Mouse (Mus musculus) heart, embryonic 14.5 days (tissue): Measurements from ENCODE around the gene Pmf1. TPM values are rescaled to one million over a fixed set of nuclear protein-coding genes. Genes with fewer than 3 reads are reported as not detected.

ENCODE experiments used
- ATAC-seq: fragments of 200-750 bp; cut with Nextera tagmentation; 2 replicates; pipeline ENCODE4 v1.8.0; 2017; ENCODE audit warnings: low read depth, moderate TSS enrichment; ENCODE audit not compliant: insufficient number of reproducible peaks, insufficient read depth, low FRiP score
- H3K27ac ChIP-seq, 2 experiments: fragments of 200-500 bp in 1 of 2; fragments of 300-500 bp in 1 of 2; sonication (generic) in 1 of 2; replicated peaks in 1 of 2; 2 replicates each; pipeline ENCODE4 v1.5.1; 2012 to 2014; ENCODE audit warnings: low read depth in 2 of 2, low read length in 2 of 2, control low read depth in 1 of 2, mild to moderate bottlenecking in 1 of 2, mixed read lengths in 1 of 2; ENCODE audit not compliant: control insufficient read depth in 1 of 2, insufficient read depth in 1 of 2
- H3K27me3 ChIP-seq: fragments of 300-500 bp; sonication (generic); 2 replicates; pipeline ENCODE4 v1.6.1; 2014; ENCODE audit warnings: mild to moderate bottlenecking, low read length, control low read depth; ENCODE audit not compliant: control insufficient read depth, insufficient read depth
- H3K36me3 ChIP-seq: fragments of 300-500 bp; sonication (generic); 2 replicates; pipeline ENCODE4 v1.6.1; 2014; ENCODE audit warnings: mild to moderate bottlenecking, control low read depth, low read length, mixed read lengths; ENCODE audit not compliant: control insufficient read depth, insufficient read depth
- H3K4me1 ChIP-seq, 2 experiments: fragments of 200-500 bp in 1 of 2; fragments of 300-500 bp in 1 of 2; sonication (generic) in 1 of 2; 2 replicates each; pipeline ENCODE4 v1.6.1; 2012 to 2014; ENCODE audit warnings: low read length in 2 of 2, control low read depth in 1 of 2, mixed read lengths in 1 of 2; ENCODE audit not compliant: control insufficient read depth in 2 of 2, insufficient read depth in 2 of 2
- H3K4me2 ChIP-seq: fragments of 300-500 bp; sonication (generic); 2 replicates; pipeline ENCODE4 v1.6.1; 2014; ENCODE audit warnings: mild to moderate bottlenecking, low read length
- H3K4me3 ChIP-seq, 2 experiments: fragments of 200-500 bp in 1 of 2; fragments of 300-500 bp in 1 of 2; sonication (generic) in 1 of 2; 2 replicates each; pipeline ENCODE4 v1.5.1; 2012 to 2014; ENCODE audit warnings: low read length in 2 of 2, mild to moderate bottlenecking in 2 of 2, control low read depth in 1 of 2, low read depth in 1 of 2, moderate library complexity in 1 of 2; ENCODE audit not compliant: control insufficient read depth in 1 of 2, insufficient read depth in 1 of 2
- H3K9ac ChIP-seq: fragments of 300-500 bp; sonication (generic); 2 replicates; pipeline ENCODE4 v1.6.1; 2014; ENCODE audit warnings: mild to moderate bottlenecking, low read length
- H3K9me3 ChIP-seq: fragments of 300-500 bp; sonication (generic); 2 replicates; pipeline ENCODE4 v1.6.1; 2016; ENCODE audit warnings: low read length, control low read depth; ENCODE audit not compliant: control insufficient read depth
- WGBS: fragments of 180-500 bp; shearing (Covaris S2); extraction: QIAGEN DNeasy Blood & Tissue Kit; methylation state at CpG from one replicate; pipeline ENCODE4 v1.1.7; 2014; 5-methylcytosine and 5-hydroxymethylcytosine counted together
- polyA plus RNA-seq: library from polyadenylated mRNA; unstranded; fragments of >200 nt; fragmentation: Nextera tagmentation; extraction: Ambion mirVana; gene quantifications from 2 replicates; pipeline ENCODE4 v1.2.1, GENCODE M21; 2014

Pmf1 gene
- polyA plus RNA-seq, 1 experiment from 2014 or later: 95.5 TPM

DNA sequence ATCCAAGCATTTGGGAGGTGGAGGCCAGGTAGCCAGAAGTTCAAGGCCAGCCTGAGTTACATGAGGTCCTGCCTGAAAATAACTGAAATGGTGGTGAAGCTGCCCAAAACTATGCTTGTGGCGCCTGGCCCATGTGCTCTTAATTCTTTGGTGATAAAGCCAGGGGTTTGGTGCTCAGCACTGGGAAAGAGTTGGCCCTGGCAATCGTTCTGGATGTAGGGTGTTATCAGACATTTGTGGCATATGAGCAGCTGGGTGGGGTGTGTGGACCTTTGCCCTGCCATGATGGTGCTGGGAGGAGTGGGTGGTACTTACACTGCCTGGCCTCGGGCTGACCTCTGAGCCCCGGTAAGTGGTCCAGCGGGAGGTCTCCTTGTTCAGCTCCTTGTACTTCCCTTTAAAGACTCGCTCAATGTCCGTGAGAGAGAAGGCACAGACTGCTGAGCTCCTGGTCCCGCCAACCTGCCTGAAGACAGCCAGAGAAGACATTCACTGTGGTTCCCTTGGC is 37.6 kb upstream of the Pmf1 start:
- 50% methylated on average over 8 of the region's 8 CpGs for WGBS
- peaks cover 19% of the 10 kb centered on the region for H3K27me3 ChIP-seq
- no peaks in the 10 kb centered on the region for H3K36me3 ChIP-seq
- H3K27ac ChIP-seq: no peak overlapping the region
- H3K4me3 ChIP-seq: no peak overlapping the region
- H3K9me3 ChIP-seq: no peaks in the 10 kb centered on the region
- ATAC-seq: no peak
- no peak overlapping the region for H3K4me2 ChIP-seq
- peaks cover 2 to 8% of the 10 kb centered on the region in 2 experiments; a peak in 2 of 4 replicates for H3K4me1 ChIP-seq
- no peak overlapping the region for H3K9ac ChIP-seq

DNA sequence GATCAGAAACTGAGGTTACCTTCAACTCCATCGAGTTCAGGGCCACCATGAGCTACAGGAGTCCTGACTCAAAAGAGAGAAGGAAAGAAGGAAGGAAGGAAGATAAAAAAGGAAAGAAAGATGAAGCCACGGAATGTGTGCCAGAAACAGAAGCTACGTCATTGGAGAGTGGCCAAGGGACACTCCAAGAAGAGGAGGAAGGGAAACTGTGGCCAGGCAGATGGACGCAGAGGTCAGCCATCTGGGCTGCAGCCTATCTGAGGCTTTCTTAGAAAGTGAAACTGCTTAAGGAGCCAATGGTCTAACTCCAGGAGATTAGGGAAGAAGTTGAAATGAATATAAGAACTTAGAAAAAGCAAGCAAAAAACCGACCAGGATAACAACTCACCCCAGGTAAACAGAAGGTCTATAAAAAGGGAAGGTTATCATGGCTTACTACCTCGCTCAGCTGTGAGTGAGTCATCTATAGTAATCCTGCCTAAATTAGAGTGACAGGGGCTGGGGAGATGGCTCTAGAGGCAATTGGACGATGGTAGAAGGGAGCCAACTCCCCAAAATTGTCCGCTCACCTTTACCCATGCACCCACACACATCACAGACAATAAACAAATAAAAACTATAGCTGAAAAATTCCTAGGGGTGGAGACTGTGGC is 36.5 kb upstream of the Pmf1 start:
- Histone ChIP-seq H3K4me3 (no peak overlapping the region), H3K4me2 (no peak overlapping the region), H3K36me3 (no peaks in the 10 kb centered on the region), H3K9me3 (no peaks in the 10 kb centered on the region), H3K27ac (no peak overlapping the region), H3K4me1 (peaks cover 2 to 8% of the 10 kb centered on the region in 2 experiments; a peak in 2 of 4 replicates), H3K27me3 (peaks cover 19% of the 10 kb centered on the region), H3K9ac (no peak overlapping the region)
- 51% methylated on average over 8 of the region's 8 CpGs for WGBS
- ATAC-seq: no peak

DNA sequence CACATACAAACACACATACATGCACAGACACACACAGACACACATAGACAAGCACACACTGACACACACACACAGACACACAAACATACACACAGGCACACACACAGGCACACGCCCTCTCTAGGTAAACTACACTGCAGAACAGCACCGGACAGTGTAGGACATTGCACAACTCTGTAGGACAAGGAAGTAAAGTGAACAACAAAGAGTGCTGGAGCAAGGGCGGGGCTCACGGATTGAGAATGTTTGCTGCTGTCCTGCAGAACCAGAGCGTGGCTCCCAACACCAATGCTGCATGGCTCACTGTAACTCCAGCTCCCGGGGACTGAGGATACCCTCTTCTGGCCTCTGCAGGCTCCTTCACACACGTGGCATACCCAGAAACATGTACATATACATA is 32.8 kb upstream of the Pmf1 start:
- ATAC-seq: no peak
- Histone ChIP-seq H3K9ac (no peak overlapping the region), H3K4me2 (no peak overlapping the region), H3K36me3 (no peaks in the 10 kb centered on the region), H3K27me3 (no peaks in the 10 kb centered on the region), H3K9me3 (no peaks in the 10 kb centered on the region), H3K4me3 (no peak overlapping the region), H3K4me1 (peaks cover 12 to 20% of the 10 kb centered on the region in 2 experiments), H3K27ac (no peak overlapping the region)
- WGBS: 66% methylated on average over 7 of the region's 7 CpGs

DNA sequence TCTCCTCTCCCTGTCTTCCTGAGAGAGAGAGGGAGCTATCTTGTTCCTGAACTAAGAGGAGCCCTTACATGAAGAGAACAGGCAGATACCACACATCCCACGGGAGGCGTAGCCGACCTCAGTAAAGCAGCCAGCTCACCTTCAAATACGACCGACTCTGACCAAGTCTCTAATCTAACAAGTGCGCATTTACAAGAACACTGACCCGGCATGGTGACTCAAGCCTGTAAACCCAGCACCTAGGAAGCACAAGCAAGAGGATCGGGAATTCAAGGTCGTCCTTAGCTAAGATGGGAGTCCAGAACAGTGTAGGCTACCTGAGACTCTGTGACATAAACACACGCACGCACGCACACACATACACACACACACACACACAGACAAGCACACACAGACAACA is 32.4 kb upstream of the Pmf1 start:
- Histone ChIP-seq H3K36me3 (no peaks in the 10 kb centered on the region), H3K4me2 (no peak overlapping the region), H3K27me3 (no peaks in the 10 kb centered on the region), H3K4me3 (no peak overlapping the region), H3K9ac (no peak overlapping the region), H3K27ac (no peak overlapping the region), H3K9me3 (no peaks in the 10 kb centered on the region), H3K4me1 (peaks cover 15 to 24% of the 10 kb centered on the region in 2 experiments)
- ATAC-seq: no peak
- WGBS: 67% methylated on average over 12 of the region's 12 CpGs

DNA sequence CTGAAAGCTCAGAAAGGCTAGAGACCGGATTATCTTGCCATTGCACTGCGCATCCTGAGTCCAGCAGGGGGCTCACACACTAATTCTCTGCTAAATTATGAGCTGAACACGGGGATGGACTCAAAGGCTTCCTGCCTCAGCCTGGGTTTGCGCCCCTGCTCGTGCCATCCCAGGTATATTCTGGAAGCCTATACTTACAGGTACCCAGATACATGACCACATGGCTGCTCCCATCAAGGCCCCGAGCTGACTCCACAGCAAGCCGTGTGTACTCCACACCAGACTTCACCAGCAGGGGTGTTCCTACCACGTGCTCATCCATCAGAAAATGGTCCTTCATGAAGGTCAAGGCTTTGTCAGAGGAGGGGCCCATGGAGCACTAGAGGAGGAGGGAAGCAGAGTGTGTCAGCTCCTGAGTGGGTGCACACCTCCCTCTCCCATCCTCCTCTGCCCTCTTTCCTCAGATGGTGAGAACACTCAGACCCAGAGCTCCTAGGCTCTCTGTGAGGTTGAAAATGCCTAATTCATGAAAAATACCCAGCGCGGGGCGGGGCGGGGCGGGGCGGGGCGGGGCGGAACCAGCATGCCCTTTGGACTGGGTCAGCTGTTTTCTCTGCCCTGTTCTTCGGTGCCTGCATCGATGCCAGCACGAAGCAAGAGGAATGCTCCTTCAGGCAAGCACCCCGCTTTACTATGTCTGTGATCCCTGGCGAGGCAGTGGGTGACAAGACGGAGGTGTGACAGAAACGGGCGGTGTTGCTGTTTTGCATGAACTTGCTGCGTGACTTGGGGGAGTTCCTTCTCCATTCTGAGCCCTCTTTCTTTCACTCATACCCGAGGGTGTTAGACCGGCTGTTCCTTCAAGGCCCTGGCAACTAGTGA is 30.6 kb upstream of the Pmf1 start:
- Histone ChIP-seq H3K4me2 (peak overlapping the region; percentile 60), H3K27me3 (no peaks in the 10 kb centered on the region), H3K4me1 (peaks cover 20 to 32% of the 10 kb centered on the region in 2 experiments), H3K9ac (peak overlapping the region; percentile 61), H3K9me3 (no peaks in the 10 kb centered on the region), H3K27ac (no peak overlapping the region), H3K36me3 (no peaks in the 10 kb centered on the region), H3K4me3 (peak overlapping the region; percentile 31 to 34)
- WGBS: 16% methylated on average over 27 of the region's 27 CpGs
- no peak for ATAC-seq

DNA sequence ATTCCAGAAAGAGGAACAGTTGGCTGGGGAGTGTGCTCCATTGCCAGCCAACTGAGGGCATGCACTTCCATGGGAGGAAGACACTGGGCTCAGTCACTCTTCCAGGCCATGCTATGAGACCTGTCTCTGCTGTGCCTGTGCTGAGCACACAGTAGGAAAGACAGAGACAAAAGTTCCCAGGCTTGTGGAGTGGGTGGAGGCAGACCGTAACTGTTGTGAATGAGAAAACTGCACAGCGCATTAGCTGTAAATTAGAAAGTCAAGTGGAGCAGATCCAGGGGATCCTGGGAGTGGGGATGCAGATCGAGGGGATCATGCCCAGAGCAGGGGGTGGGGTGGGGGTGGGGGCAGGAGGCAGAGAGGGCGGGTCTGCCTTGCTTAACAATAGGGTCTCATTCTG is 29.5 kb upstream of the Pmf1 start:
- 69% methylated on average over 4 of the region's 4 CpGs for WGBS
- no peaks in the 10 kb centered on the region for H3K9me3 ChIP-seq
- H3K4me1 ChIP-seq: peaks cover 20 to 32% of the 10 kb centered on the region in 2 experiments
- no peaks in the 10 kb centered on the region for H3K27me3 ChIP-seq
- H3K4me3 ChIP-seq: no peak overlapping the region
- H3K27ac ChIP-seq: no peak overlapping the region
- H3K4me2 ChIP-seq: no peak overlapping the region
- no peak overlapping the region for H3K9ac ChIP-seq
- H3K36me3 ChIP-seq: no peaks in the 10 kb centered on the region
- ATAC-seq: no peak

DNA sequence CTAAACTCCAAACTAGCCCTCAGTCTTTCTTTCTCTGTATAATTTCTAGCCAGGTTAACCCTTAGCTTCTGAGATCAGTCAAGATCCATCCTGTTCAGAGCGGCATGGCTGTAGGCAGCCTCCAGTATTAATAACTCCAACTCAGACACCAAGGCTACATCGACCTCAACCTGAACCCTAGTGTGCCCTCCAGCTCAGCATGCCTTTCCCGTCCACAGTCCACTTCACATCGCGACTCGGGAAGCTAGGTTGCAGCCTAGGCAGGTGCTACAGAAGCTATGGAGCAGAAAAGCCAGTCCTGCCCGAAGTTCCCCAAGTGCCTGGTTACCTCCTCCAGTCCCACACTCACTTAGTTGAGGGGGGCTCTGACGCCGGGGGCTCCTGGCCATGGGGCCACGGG is 27.3 kb upstream of the Pmf1 start:
- peak overlapping the region in 1 of 2 experiments; percentile 34; a peak in 2 of 4 replicates for H3K27ac ChIP-seq
- H3K9me3 ChIP-seq: no peaks in the 10 kb centered on the region
- H3K36me3 ChIP-seq: no peaks in the 10 kb centered on the region
- peaks cover 20 to 32% of the 10 kb centered on the region in 2 experiments for H3K4me1 ChIP-seq
- WGBS: 55% methylated on average over 10 of the region's 10 CpGs
- H3K9ac ChIP-seq: peak overlapping the region; percentile 62
- peak overlapping the region in 1 of 2 experiments; percentile 37; a peak in 2 of 4 replicates for H3K4me3 ChIP-seq
- peak overlapping the region; percentile 68 for H3K4me2 ChIP-seq
- no peaks in the 10 kb centered on the region for H3K27me3 ChIP-seq
- ATAC-seq: no peak
